Mouse (Mus musculus) hindbrain, postnatal 0 days (tissue): ENCODE measurements at regions not wholly inside any gene's neighbourhood (a gene's known extent, or its start where the extent isn't known, plus 50 kb on each side); places are given as distances from the start of the nearest gene placed in this dataset.

ENCODE experiments used
- ATAC-seq: fragments of 200-750 bp; cut with Nextera tagmentation; 2 replicates; pipeline ENCODE4 v1.8.0; 2017; ENCODE audit warnings: mild to moderate bottlenecking, moderate TSS enrichment, moderate library complexity
- DNase-seq: peaks from one replicate; pipeline ENCODE4 v3.0.0-alpha.2; 2015; ENCODE audit warnings: low spot score
- H3K27ac ChIP-seq: fragments of 300-500 bp; sonication (generic); 2 replicates; pipeline ENCODE4 v1.5.1; 2014; ENCODE audit warnings: mild to moderate bottlenecking
- H3K27me3 ChIP-seq: fragments of 300-500 bp; sonication (generic); 2 replicates; pipeline ENCODE4 v1.6.1; 2014; ENCODE audit warnings: low read length, mixed read lengths; ENCODE audit not compliant: insufficient read depth
- H3K36me3 ChIP-seq: fragments of 300-500 bp; sonication (generic); 2 replicates; pipeline ENCODE4 v1.6.1; 2014; ENCODE audit warnings: low read length, mixed read lengths; ENCODE audit not compliant: insufficient read depth
- H3K4me1 ChIP-seq: fragments of 300-500 bp; sonication (generic); 2 replicates; pipeline ENCODE4 v1.6.1; 2014; ENCODE audit warnings: antibody characterized with exemption, low read length, mixed read lengths; ENCODE audit not compliant: insufficient read depth
- H3K4me2 ChIP-seq: fragments of 300-500 bp; sonication (generic); 2 replicates; pipeline ENCODE4 v1.6.1; 2014; ENCODE audit warnings: low read depth, mild to moderate bottlenecking, low read length, moderate library complexity, mixed read lengths
- H3K4me3 ChIP-seq: fragments of 300-500 bp; sonication (generic); 2 replicates; pipeline ENCODE4 v1.5.1; 2014; ENCODE audit warnings: low read length
- H3K9ac ChIP-seq: fragments of 300-500 bp; sonication (generic); replicated peaks from 2 replicates; pipeline ENCODE4 v1.6.1; 2014; ENCODE audit warnings: mild to moderate bottlenecking, low read length, moderate library complexity, mixed read lengths
- H3K9me3 ChIP-seq: fragments of 300-500 bp; sonication (generic); 2 replicates; pipeline ENCODE4 v1.6.1; 2016; ENCODE audit warnings: low read length, mixed read lengths
- CTCF ChIP-seq: IDR thresholded peaks from 2 replicates; pipeline ENCODE4 v1.5.1; 2016; ENCODE audit warnings: antibody characterized with exemption, control low read depth, low read depth
- WGBS: fragments of 180-500 bp; shearing (Covaris S2); extraction: QIAGEN DNeasy Blood & Tissue Kit; methylation state at CpG from one replicate; pipeline ENCODE4 v1.1.7; 2014; 5-methylcytosine and 5-hydroxymethylcytosine counted together

- Histone ChIP-seq H3K36me3 (no peaks in the 10 kb centered on the region), H3K27ac (peak overlapping the region; percentile 37)
- WGBS = 58% methylated on average over 7 of the region's 7 CpGs
These were observed 132.0 kb upstream of the Slc35f3 start for GRCm38 (mm10) chr8:126166394-126166793.

GRCm38 (mm10) chr8:126174451-126174850, 123.9 kb upstream of the Slc35f3 start:
- Histone ChIP-seq H3K4me1 (0 out of 2 replicates have a peak, but pooled peaks cover 3% of the 10 kb centered on the region), H3K36me3 (no peaks in the 10 kb centered on the region), H3K4me3 (no peak overlapping the region), H3K27me3 (no peaks in the 10 kb centered on the region), H3K9me3 (no peaks in the 10 kb centered on the region), H3K27ac (no peak overlapping the region), H3K9ac (no peak overlapping the region), H3K4me2 (no peak overlapping the region)
- DNase-seq (no peak), ATAC-seq (no peak)
- WGBS = 69% methylated on average over 7 of the region's 7 CpGs
- no peak for TF ChIP-seq CTCF

More at GRCm38 (mm10) chr8:126166394-126166793, 132.0 kb upstream of the Slc35f3 start:
- H3K4me3 ChIP-seq = no peak overlapping the region
- no peak overlapping the region for H3K9ac ChIP-seq
- ATAC-seq (no peak; the same call in 1 of the 2 replicates), DNase-seq (peak; percentile 29)
- H3K4me2 ChIP-seq = no peak overlapping the region
- no peaks in the 10 kb centered on the region for H3K27me3 ChIP-seq
- no peak for TF ChIP-seq CTCF
- no peaks in the 10 kb centered on the region for H3K9me3 ChIP-seq
- H3K4me1 ChIP-seq = peaks cover 16% of the 10 kb centered on the region

- TF ChIP-seq CTCF = no peak
- no peak for ATAC-seq
- H3K4me2 ChIP-seq = no peak overlapping the region
- no peaks in the 10 kb centered on the region for H3K27me3 ChIP-seq
- WGBS = 81% methylated on average over 7 of the region's 7 CpGs
- H3K27ac ChIP-seq = no peak overlapping the region
- no peaks in the 10 kb centered on the region for H3K36me3 ChIP-seq
- no peak for DNase-seq
- H3K4me3 ChIP-seq = no peak overlapping the region
- 0 out of 2 replicates have a peak, but pooled peaks cover 3% of the 10 kb centered on the region for H3K4me1 ChIP-seq
- no peak overlapping the region for H3K9ac ChIP-seq
- H3K9me3 ChIP-seq = no peaks in the 10 kb centered on the region
These were observed 122.1 kb upstream of the Slc35f3 start for GRCm38 (mm10) chr8:126176305-126176704.

- Histone ChIP-seq H3K4me2 (no peak overlapping the region), H3K4me1 (0 out of 2 replicates have a peak, but pooled peaks cover 3% of the 10 kb centered on the region), H3K9ac (no peak overlapping the region), H3K27ac (no peak overlapping the region), H3K4me3 (no peak overlapping the region), H3K36me3 (no peaks in the 10 kb centered on the region), H3K27me3 (no peaks in the 10 kb centered on the region), H3K9me3 (no peaks in the 10 kb centered on the region)
- no peak for DNase-seq
- no peak for ATAC-seq
- WGBS = 71% methylated on average over 10 of the region's 10 CpGs
- no peak for TF ChIP-seq CTCF
These were observed 120.5 kb upstream of the Slc35f3 start for GRCm38 (mm10) chr8:126177855-126178254.

- 40% methylated on average over 5 of the region's 5 CpGs for WGBS
- Histone ChIP-seq H3K36me3 (no peaks in the 10 kb centered on the region), H3K4me3 (no peak overlapping the region), H3K27ac (no peak overlapping the region), H3K4me2 (no peak overlapping the region), H3K9me3 (no peaks in the 10 kb centered on the region), H3K27me3 (no peaks in the 10 kb centered on the region), H3K4me1 (no peaks in the 10 kb centered on the region), H3K9ac (no peak overlapping the region)
- DNase-seq (no peak), ATAC-seq (no peak)
- TF ChIP-seq CTCF = no peak
These were observed 109.5 kb upstream of the Slc35f3 start for GRCm38 (mm10) chr8:126188741-126189285.

GRCm38 (mm10) chr8:126195616-126196015, 102.7 kb upstream of the Slc35f3 start:
- no peaks in the 10 kb centered on the region for H3K9me3 ChIP-seq
- H3K4me1 ChIP-seq = no peaks in the 10 kb centered on the region
- ATAC-seq (no peak), DNase-seq (no peak)
- H3K27me3 ChIP-seq = no peaks in the 10 kb centered on the region
- no peak overlapping the region for H3K27ac ChIP-seq
- H3K4me3 ChIP-seq = no peak overlapping the region
- H3K4me2 ChIP-seq = no peak overlapping the region
- WGBS = 82% methylated on average over 2 of the region's 2 CpGs
- H3K36me3 ChIP-seq = no peaks in the 10 kb centered on the region
- no peak for TF ChIP-seq CTCF
- no peak overlapping the region for H3K9ac ChIP-seq

GRCm38 (mm10) chr8:126210561-126210960, 87.8 kb upstream of the Slc35f3 start:
- no peak overlapping the region for H3K9ac ChIP-seq
- no peaks in the 10 kb centered on the region for H3K36me3 ChIP-seq
- ATAC-seq = no peak
- H3K4me2 ChIP-seq = no peak overlapping the region
- TF ChIP-seq CTCF = no peak
- H3K4me1 ChIP-seq = no peaks in the 10 kb centered on the region
- H3K27me3 ChIP-seq = no peaks in the 10 kb centered on the region
- DNase-seq = no peak
- WGBS = 90% methylated on average over 8 of the region's 8 CpGs
- no peak overlapping the region for H3K4me3 ChIP-seq
- no peak overlapping the region for H3K27ac ChIP-seq
- H3K9me3 ChIP-seq = no peaks in the 10 kb centered on the region
